Mouse (Mus musculus) erythroblast, embryonic 14.5 days (primary cell): ENCODE results near the gene Slc16a12.

Experiments used
- GATA1 ChIP-seq: IDR thresholded peaks from 2 replicates; pipeline ENCODE4 v1.6.1; 2012; ENCODE audit warnings: low read length, inconsistent platforms, mixed read lengths
- TAL1 ChIP-seq: IDR thresholded peaks from 3 replicates; pipeline ENCODE4 v1.6.1; 2012; ENCODE audit warnings: low read length, inconsistent platforms, mixed read lengths

- no peak for TF ChIP-seq TAL1
- no peak for TF ChIP-seq GATA1
Measured at GRCm38 (mm10) chr19:34715895-34716294, 31.2 kb downstream of the Slc16a12 start.
